Mouse (Mus musculus) kidney, postnatal 10 days (tissue): Measurements from ENCODE around the gene D8Ertd738e.
A peak's percentile ranks its signal among the peaks of the same experiment; 100 is the strongest.

Source experiments
- DNase-seq: peaks from one replicate; pipeline ENCODE4 v3.0.0; 2021; ENCODE audit warnings: mixed read lengths

Gene D8Ertd738e

DNA sequence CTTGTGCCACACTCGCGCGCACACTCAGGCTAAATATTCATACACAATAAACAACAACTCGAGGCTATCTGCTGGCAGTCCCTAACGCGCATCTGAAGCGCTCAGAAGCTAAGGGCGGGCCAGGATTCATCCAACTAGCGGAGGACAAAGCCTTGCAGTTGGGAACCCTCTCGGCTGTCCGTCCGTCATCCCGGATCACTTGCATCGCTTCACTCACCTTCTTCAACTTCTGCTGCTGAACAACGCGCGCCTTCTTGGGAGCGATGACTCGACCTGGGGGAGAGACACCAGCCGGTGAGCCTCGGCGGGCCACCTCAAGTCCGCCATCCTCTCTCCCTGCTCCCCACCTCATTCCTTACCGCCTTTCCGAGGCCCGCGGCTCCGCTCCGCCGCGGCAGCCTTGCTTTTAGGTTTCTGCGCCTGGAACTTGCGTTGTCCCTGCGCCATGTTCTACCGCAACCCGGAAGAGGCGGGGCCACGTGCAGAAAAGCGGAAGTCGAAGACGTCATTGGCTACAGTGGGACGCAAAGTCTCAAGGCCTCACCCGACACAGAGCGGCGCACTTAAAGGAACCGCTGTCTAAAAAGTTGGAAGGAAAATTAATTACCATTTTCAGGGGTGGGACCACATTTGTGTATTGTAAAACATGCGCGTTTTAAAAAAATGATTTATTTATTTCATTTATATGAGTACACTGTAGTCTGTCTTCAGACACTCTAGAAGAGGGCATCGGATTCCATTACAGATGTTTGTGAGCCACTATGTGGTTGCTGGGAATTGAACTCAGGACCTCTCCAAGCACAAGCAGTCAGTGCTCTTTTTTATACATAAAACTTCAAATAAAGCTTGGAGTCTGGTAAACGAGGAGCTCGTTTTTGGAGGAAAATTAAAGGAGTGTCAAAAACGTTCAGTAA is at the start of gene D8Ertd738e:
TSS of gene D8Ertd738e (minus strand) at position 463 of the 914 bp plus-strand sequence.
- peak; percentile 93 for DNase-seq

DNA sequence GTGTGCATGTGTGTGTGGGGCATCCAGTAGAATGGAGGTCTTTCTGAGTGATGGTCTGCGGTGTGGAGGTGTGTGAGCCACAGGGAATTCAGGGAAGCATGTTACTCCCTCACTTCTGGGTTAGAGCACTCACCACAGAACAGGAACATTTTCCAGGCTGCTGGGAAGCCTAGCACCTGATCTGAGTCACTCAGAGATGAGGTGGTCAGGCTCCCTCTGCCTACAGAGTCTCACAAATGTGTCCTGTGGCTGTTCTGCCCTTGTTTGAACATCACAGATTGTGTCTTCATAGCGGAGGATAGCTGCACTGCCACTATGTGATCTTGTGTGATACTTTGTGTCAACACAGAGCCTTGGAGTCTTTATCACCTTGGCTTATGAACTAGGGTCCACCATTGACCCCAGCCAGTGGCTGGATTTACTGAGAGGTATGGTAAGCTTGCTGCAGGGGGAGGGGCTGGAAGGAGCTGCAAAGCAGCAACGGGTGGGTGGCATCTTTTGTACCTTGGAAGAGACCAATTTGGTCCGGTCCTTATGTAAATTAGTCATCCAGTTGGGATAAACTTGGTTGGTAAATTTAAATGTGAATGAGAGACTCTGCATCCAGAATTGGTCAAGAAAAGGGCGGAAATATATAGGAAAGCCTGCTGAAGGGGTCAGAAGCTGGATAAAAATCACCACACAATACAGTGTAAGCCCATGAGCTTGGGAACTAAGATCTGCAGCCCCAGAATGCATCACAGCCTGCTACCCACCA is 47.7 kb upstream of the D8Ertd738e start:
- DNase-seq: no peak

DNA sequence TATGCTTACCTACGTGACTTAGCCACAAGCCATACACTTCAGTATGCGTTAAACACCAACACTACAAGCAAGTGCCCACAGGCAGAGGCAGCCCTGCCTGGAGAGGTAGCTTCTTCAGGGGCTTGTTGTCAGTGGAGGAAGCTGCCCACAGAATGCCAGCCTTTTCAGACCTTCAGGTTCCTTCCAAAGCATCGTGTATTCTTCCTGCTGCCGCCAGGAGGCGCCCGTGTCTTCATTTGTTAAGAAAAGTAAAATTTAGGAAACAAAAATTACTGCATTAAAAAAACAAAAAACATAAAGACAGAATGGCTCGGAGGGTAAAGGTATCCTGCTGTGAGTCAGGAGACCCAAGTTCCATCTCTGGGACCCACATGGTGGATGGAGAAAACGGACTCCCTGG is 42.2 kb upstream of the D8Ertd738e start:
- DNase-seq: peak; percentile 77

DNA sequence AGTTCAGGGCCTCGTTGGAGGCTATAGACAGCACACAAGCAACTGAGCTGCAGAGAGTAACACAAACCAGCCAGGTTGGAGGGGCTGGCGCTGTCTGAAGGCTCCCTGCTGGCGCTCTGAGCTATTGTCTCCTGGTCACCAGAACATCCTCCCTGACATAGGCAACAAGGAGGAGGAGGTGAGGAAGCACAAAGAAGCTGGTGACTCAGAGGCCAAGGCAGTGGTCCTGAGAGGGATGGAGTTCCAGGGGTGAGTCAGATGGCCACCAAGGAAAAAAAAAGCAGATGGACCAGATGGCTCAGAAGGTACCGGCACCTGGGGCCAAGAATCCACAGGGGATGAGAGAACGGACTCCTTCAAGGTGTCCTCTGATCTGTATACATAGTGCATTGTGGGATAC is 41.6 kb upstream of the D8Ertd738e start:
- no peak for DNase-seq

DNA sequence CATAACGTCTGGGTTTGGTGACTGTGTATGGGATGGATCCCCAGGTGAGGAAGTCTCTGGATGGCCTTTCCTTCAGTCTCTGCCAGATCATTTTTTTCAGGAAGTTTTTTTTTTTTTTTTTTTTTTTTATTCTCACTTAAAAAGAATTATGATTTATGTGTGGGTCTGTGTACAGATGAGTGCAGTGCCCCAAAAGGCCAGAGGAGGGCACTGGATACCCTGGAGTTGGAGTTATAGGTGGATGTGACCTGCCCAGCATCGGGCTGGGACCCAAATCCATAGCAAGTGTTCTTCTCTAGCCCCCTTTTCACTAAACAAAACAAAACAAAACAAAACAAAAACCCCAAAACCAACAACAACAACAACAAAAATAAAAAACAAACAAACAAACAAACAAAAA is 39.4 kb upstream of the D8Ertd738e start:
- DNase-seq: peak; percentile 38

DNA sequence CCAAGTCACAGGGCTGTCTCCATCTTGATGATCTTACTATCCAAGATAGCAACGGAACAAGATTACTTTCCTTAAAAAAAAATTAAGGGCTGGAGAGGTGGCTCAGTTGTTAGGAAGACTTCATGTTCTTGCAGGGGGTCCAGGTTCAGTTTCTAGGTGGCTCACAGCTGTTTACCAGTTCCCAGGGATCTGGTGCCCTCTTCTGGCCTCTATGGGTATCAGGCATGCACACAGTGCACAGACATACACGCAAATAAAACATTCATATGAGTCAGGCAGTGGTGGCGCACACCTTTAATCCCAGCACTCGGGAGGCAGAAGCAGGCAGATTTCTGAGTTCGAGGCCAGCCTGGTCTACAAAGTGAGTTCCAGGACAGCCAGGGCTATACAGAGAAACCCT is 36.1 kb upstream of the D8Ertd738e start:
- DNase-seq: peak; percentile 68

DNA sequence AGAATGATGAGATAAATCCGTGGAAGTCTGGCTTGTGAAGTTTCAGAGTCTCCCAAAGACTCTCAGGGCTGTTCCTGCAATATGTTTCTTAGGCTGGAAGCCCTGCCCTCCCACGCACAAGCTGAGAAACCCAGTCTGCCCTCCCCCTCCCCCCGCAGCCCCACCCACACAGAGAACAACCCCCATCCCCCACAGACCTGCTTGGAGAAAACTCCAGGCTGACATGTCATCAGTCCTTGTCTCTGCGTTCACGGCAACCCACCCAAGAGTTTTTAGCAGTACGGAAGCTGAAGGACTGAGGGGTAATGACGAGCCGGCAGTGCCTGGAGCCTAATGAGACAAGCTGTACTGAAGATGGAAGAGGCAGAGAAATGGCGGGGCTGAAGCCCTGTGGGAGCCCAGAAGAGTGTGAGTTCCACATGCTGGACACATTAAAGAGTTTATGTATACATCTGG is 35.1 kb upstream of the D8Ertd738e start:
- DNase-seq: peak; percentile 58

DNA sequence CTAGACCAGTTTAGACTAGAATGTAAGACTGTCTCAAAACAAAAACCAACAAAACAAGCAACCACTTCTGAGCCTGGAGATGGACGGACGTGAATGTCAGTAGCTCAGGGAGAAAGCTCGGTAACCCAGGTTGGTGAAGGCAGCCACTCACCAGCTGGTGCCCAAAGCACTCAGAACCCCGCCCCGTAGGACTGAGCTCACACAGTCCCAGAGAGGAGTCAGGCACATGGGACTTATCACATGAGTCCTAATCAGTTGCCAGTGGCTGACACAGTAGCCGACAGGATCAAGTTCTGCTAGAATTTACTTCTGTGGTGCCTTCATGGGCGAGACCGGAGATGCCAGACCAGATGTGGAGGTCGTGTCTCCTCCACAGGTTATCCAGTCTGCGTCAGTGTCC is 31.3 kb upstream of the D8Ertd738e start:
- DNase-seq: no peak

DNA sequence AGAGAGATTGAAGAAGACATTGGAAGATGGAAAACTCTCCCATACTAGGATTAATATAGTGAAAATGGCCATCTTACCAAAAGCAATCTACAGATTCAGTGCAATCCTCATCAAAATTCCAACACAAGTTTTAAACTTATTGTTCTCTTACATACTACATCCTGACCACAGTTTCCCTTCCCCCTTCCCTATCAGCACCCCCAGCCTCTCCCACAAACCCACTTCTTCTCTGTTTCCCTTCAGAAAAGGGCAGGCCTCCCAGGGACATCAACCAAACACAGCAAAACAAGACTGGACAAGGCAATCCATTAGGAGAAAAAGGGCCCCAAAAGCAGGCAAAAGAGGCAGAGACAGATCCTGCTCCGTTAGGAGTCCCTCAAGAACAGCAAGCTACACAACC is 26.9 kb upstream of the D8Ertd738e start:
- DNase-seq: no peak

DNA sequence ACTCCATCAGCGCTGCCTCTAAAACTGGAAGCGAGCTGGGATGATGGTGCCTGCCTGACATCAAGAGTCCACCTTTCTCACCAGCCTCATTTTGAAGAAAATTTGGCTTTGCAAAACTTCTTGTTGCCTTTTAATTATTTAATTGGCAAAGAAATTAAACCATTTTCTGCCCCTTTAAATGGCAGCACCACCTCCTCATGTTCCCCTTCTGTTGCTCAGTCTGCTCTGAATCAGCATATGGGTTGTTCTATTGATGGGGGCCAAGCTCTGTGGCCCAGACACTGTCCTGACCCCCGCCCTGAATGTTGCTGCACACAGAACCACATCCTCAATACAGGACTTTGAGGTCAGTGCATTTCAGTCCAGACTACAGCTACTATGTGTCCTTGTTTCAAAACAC is 24.4 kb upstream of the D8Ertd738e start:
- no peak for DNase-seq

DNA sequence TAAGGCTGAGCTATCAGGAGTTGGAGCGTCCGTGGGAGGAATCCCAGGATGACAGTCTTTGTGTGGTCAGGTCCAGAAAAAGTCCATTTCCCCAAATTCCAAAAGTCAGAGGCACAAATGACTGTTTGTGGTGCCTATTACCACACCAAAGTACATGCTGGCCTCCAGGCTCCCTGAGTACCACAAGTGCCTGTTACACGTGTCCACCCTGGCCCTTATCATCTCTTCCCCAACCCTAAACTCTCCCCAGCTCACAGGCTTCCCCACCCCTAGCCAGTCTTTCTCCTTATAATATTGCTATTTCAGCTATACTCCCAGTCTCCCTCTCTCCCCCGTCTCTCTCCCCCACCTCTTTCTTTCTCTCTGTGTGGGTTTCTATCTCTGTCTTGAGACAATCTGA is 22.8 kb upstream of the D8Ertd738e start:
- no peak for DNase-seq

DNA sequence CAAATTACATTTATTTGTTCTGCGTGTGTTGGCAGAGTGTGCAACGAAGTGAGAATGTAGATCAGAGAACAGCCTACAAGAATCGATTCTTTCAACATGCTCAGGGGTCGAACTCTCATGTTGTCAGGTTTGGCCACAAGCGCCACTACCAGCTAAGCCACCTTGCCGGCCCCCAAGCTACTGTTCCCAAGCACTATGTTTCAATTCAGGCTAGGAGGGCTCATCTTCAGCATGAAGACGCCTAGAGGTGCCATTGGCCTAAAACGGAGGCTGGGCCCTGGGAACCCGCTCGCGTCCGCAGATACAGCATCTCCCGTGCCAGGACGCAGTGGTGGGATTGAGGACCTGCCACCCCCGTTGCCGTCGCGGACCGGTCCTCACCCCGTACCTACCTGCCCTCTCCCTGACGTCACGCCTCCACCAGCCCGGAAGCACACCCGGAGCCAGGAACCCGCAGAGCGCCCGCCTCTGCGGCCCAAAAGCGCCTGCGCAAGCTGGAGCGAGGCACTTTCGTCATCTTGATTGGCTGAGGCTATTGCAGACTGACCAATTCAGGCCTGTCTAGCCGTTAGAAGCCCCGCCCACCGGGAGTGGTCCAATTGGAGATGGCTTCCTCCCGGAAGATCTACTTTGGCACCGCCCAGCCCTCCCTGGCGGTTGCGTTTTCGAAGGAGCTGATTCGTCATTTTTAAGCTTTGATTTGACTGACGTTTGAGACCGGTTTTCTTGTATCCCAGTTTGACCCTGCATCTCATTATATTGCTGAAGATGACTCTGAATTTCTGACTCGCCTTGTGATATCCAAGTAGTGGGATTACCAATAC is 20.6 kb upstream of the D8Ertd738e start, which contains the start of gene Ccdc130:
TSS of gene Ccdc130 (minus strand) at position 431 of the 824 bp plus-strand sequence.
- peak; percentile 100 for DNase-seq

DNA sequence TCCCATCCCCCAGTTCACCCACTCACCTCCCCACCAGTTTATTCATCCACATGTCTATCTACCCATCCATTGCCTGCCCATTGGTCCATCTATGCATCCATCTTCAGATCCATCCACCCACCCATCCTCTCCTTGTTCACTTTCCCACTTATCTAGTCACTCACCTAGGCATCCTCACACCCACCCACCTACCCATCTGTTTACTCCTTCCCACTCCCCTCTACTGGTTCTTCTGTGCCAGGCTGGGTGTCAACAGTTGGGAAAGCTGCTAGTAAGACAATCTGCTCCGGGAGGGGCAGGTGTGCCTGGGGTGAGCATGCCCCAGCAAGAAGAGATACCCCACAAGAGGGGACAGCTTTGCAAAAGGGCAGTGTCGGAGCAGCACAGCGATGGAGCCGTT is 11.6 kb upstream of the D8Ertd738e start:
- DNase-seq: no peak

DNA sequence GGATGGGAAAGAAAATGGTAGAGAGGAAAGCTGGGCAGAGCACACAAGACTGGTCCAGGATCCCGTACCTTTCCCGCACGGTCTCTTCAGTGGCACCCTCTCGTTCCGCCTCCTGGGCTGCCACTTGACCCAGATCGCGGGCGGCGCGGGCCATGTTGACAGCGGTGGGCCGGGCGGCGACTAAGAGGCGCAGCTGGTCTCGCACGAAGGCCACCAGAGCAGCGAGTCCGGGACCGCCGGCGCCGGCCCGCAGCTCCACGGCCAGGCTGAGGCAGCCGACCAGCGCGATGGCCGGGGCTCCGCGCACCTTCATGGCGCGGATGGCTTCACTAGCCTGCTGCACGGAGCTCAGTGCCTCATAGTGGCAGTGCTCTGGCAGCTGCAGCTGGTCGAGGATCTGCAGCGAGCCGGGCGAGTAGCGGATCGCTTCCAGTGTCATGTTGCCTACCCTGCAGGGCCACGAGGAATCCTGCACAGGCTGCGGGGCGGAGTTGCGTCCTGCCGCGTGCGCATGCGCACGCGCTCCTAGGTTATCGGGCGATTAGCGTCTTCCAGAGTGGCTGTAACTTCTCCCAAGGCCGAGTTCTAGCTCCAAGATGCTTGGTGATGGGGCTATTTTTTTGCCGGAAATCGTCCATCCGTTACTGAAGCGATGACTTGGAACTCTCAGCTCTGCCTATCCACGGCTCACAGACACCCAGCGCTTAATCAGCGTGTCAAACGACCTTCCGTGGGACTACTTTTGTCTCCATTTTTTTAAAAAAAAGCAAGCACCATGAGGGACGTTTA is 7.5 kb upstream of the D8Ertd738e start, which contains the start of gene Mri1:
TSS of gene Mri1 (minus strand) at position 505 of the 789 bp plus-strand sequence.
- peak; percentile 90 for DNase-seq

DNA sequence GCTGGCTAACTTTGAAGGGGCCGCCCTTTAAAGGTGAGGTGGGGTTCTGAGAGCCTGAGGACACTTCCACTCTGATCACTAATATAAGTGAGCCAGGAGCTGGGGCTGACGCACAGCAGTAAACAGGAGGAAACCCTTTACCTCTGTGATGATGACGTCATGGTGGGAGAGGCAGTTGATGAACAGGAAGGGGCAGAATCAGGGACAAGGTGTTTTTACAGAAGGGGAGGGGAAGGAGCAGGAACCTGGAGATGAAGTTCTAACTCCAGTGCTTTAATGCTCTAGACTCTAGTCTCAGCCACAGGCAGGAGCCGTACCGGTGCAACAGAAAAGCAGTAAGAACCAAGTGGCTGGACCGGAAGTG is 6.9 kb upstream of the D8Ertd738e start:
- no peak for DNase-seq

DNA sequence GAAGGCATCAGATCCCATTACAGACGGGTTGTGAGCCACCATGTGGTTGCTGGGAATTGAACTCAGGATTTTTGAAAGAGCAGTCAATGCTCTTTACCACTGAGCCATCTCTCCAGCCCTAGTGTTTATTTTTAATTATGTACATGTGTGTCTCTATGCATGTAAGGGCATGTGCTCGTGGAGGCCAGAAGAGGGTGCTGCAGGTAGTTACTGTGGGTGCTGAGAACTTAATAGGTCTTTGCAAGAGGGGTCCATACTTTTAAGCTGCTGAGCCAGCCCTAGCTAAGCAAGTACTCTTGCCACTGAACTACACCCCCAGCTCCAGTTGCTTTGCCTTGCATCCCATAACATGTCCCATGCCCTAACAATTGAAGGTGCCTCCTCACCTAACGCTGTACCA is 6.3 kb upstream of the D8Ertd738e start:
- no peak for DNase-seq

DNA sequence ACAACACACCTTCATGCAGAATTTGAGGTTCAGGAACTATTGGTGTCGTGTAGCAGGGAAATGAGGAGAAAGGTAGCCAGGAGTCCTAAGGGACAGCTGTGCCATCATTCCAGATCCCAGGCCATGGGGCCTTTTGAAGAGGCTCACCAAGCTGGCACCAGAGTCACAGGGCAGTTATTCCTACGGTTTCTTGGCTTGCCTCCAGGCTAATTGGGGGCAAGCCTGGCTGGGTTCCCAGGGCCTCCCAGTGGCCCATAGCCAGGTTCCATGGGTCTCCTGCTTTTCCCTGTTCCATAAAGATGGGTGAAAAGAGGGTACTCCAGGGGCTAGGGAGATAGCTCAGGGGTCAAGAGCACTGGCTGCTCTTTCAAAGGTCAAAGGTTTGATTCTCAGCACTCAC is 7.7 kb downstream of the D8Ertd738e start:
- DNase-seq: peak; percentile 62

DNA sequence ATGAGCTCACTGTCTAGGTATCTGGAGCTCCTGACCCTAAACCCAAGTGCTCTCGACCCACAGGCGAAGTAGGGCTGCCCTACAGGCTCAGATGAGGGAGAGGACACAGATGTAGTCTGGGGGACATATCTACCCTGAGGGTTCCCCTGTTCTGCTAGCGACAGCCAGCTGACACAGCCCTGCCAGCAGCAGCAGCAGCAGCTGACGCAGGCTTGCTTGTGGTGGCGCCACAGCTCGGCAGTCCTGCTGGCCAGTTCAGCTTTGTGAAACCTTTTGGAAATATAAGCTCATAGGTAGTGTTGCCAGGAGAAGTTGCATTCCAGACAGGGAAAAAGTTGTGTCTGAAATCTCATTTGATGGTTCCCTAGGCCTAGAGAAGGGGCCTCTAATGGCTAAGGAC is 8.4 kb downstream of the D8Ertd738e start:
- no peak for DNase-seq

DNA sequence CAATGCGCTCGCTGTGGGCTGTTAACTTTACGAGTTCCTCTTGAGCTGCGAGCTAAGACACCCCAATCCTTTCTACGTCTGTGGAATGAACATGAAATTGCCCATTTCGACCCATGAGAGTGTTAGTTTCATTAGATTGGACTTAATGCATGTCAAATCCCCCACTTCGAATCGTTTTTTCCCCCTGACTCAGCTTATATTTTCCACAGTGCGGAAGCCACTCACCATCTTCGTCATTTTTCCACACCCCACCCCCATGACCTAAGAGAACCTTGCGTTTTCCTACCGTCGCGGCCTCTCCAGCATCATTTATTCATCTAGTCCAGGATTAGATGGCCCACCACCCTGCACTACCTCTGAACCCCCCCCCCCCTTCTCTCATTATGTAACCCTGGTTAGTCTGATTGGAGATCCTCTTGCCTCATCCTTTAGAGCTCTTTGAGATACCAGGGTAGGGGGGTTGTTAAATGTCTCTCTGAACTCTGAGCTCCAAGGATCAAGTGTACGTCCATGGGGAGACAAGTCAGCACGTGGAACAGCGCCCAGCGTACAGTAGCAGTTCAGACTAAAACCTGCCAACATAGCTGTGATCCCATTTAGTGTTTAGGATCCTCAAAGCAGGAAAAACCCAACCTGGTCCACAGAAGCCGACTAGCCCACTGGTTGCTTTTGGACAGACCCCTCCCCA is 11.8 kb downstream of the D8Ertd738e start:
- DNase-seq: peak; percentile 27

DNA sequence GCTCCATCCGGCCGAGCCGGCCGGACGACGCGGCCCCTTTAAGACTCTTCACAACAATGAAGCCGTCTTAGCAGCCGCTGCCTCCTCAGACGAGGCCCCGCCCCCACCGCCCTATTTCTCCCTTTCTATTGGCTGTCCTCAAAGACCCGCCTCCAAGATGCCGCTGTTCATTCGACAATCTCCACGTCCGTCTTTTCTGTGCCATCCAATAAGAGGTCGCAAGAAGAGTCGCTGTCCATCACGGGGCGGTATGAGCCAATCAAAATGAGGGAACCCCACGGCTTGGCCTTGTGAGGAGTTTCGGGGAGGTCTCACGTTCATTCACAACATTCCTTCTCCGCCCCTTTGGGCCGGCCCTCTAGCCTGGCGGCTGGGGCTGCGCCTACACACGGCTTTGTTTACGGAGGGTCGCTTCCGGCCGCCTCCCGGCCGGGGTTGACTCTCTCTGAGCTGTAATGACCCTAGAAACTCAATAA is 12.5 kb downstream of the D8Ertd738e start, which contains the start of gene Zswim4:
TSS of gene Zswim4 (minus strand) at position 58 of the 476 bp plus-strand sequence.
- peak; percentile 98 for DNase-seq

DNA sequence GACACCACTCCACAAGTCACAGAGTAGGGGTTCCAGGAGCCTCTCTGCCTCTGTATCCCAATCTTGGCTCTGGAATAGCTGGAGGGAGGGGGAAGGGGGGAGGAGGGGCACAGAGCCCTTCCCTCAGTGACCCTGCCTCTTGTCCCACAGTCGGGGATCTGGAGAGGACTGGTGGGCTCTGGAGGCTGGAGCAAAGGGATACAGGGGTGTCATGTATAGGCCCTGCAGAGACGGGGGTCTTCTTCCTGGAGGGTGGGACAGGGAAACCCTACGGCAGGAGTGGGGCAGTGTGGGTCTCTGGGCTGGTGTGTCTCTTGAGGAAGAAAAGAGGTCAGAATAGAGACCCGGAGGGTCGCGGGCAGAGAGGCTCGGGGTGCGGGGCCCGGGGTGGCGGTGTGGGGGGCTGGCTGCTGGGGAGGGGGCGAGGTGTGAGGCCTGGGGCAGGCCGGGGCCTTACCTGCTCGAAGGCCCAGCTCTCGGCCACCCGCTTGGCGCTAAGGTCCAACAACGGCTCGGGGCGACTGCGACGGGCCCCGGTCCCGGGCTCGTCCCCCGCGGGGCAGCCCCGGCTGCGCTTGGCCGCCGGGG is 13.0 kb downstream of the D8Ertd738e start:
- peak; percentile 56 for DNase-seq
